In the genomic region with DNA sequence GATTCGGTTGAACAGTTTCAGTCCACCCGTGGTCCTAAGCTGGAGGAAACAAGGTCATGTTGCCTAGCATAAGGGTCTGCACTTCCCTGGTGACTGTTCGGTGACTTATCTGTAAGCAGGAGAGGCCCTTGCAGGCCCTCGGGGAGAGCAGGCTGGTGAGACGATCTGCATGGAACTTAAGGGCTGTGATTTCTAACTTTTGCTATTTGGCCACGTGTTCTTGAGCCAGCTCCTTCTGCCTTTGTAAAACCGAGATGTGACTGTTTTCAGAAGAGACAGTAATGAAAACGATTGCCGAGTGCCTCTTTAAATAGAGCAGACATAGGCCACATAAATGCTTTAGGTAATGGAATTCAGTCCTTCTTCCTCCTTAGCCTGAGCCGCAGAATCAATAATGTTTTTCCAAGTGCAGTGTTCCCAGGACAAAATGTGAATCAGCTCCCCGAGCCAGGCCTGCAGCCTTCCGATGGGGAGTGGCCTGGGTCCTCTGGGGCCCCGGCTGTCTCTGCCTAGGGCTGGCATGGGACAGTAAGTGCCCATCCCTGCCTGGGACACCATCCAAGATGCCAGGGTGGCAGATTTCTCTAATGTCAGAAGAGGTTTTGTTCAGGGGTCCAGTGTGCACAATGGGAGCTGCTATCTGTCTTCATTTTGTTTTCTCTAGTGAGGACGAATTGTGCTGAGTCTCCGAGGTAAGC, we compare ENCODE assay signal across 9 mouse cellular contexts. TPM values are rescaled to one million over a fixed set of nuclear protein-coding genes. Genes with fewer than 3 reads are reported as not detected.
DNase-seq lines count a peak whose midpoint lies in the region; ATAC-seq and TF ChIP-seq lines count a peak whose summit lies in the region.
"Had no signal": no experiment of that assay in that cellular context is flagged by ENCODE, and none has a peak within 500 bp of the region (broad histone marks: within the 10 kb centered on the region; RNA-seq: fewer than 3 reads in every experiment).

No protein-coding gene starts in this region.

- no peak for ATAC-seq in forebrain, embryonic 13.5 days
- no peak for ATAC-seq in forebrain, postnatal 0 days
- no peak for ATAC-seq in neural tube, embryonic 11.5 days (ENCODE audit: insufficient read depth, low FRiP score, low TSS enrichment)
- no peak for ATAC-seq in limb, embryonic 12.5 days (ENCODE audit: insufficient number of reproducible peaks, insufficient read depth, low FRiP score, low TSS enrichment, low read depth)
- ATAC-seq in liver, embryonic 12.5 days, result no peak

- TF ChIP-seq CTCF in forebrain, postnatal 0 days (IDR thresholded peaks at IDR 0.05; ENCODE audit: low read depth), result no peak

- H3K9me3 ChIP-seq in forebrain, embryonic 13.5 days (replicated peaks), result no peaks in the 10 kb centered on the region
- no peaks in the 10 kb centered on the region for H3K9me3 ChIP-seq in forebrain, postnatal 0 days (ENCODE audit: low read length)
- no peaks in the 10 kb centered on the region for H3K9me3 ChIP-seq in neural tube, embryonic 11.5 days (ENCODE audit: control insufficient read depth, low read length)
- H3K9me3 ChIP-seq in limb, embryonic 12.5 days, result no peaks in the 10 kb centered on the region
- no peaks in the 10 kb centered on the region for H3K9me3 ChIP-seq in liver, embryonic 12.5 days (replicated peaks)
- H3K9me3 ChIP-seq: megakaryocyte, embryonic 14.5 days had no signal

- peaks cover 43% of the 10 kb centered on the region for H3K4me1 ChIP-seq in forebrain, embryonic 13.5 days
- H3K4me1 ChIP-seq in forebrain, postnatal 0 days (ENCODE audit: insufficient read depth), result peaks cover 7% of the 10 kb centered on the region; the same call in 1 of the 2 replicates
- H3K4me1 ChIP-seq in neural tube, embryonic 11.5 days (ENCODE audit: control insufficient read depth, insufficient read depth, low read length), result peaks cover 24% of the 10 kb centered on the region
- peaks cover 44% of the 10 kb centered on the region for H3K4me1 ChIP-seq in limb, embryonic 12.5 days (replicated peaks)
- H3K4me1 ChIP-seq in liver, embryonic 12.5 days, result peaks cover 24% of the 10 kb centered on the region

- H3K36me3 ChIP-seq in forebrain, embryonic 13.5 days (ENCODE audit: poor library complexity, severe bottlenecking), result no peaks in the 10 kb centered on the region
- no peaks in the 10 kb centered on the region for H3K36me3 ChIP-seq in forebrain, postnatal 0 days (ENCODE audit: insufficient read depth)
- H3K36me3 ChIP-seq in neural tube, embryonic 11.5 days (ENCODE audit: control insufficient read depth, insufficient read depth, low read length), result no peaks in the 10 kb centered on the region
- H3K36me3 ChIP-seq in limb, embryonic 12.5 days, result no peaks in the 10 kb centered on the region
- no peaks in the 10 kb centered on the region for H3K36me3 ChIP-seq in liver, embryonic 12.5 days

- no peak for DNase-seq in forebrain, postnatal 0 days
- no peak for DNase-seq in neural tube, embryonic 11.5 days (ENCODE audit: low spot score)
- no peak for DNase-seq in neural tube, embryonic 10.5 days (ENCODE audit: extremely low spot score, low spot score)
- DNase-seq in yolk sac, embryonic 10.5 days (ENCODE audit: low spot score), result peak; percentile 23
- no peak for DNase-seq in ovary, adult 18-20 months (ENCODE audit: low spot score)

- no peak overlapping the region for H3K4me3 ChIP-seq in forebrain, embryonic 13.5 days
- no peak overlapping the region for H3K4me3 ChIP-seq in forebrain, postnatal 0 days (ENCODE audit: low read depth, low read length)
- H3K4me3 ChIP-seq in neural tube, embryonic 11.5 days (ENCODE audit: low read depth, low read length), result no peak overlapping the region
- no peak overlapping the region for H3K4me3 ChIP-seq in limb, embryonic 12.5 days (replicated peaks)
- no peak overlapping the region for H3K4me3 ChIP-seq in liver, embryonic 12.5 days
- H3K4me3 ChIP-seq: megakaryocyte, embryonic 14.5 days had no signal

- no peaks in the 10 kb centered on the region for H3K27me3 ChIP-seq in forebrain, embryonic 13.5 days
- H3K27me3 ChIP-seq in forebrain, postnatal 0 days (ENCODE audit: insufficient read depth, low read length), result no peaks in the 10 kb centered on the region
- no peaks in the 10 kb centered on the region for H3K27me3 ChIP-seq in neural tube, embryonic 11.5 days (ENCODE audit: control insufficient read depth, insufficient read depth, low read length)
- no peaks in the 10 kb centered on the region for H3K27me3 ChIP-seq in limb, embryonic 12.5 days
- H3K27me3 ChIP-seq in liver, embryonic 12.5 days (replicated peaks), result 0 out of 2 replicates have a peak, but pooled peaks cover 4% of the 10 kb centered on the region

- 0 out of 2 replicates have a peak overlapping the region, but pooled peaks have one; percentile 28 for H3K27ac ChIP-seq in forebrain, embryonic 13.5 days
- H3K27ac ChIP-seq in forebrain, postnatal 0 days (ENCODE audit: low read depth, low read length), result no peak overlapping the region
- H3K27ac ChIP-seq in neural tube, embryonic 11.5 days (ENCODE audit: low read depth, low read length), result peak overlapping the region; percentile 34; the same call in 1 of the 2 replicates
- peak overlapping the region; percentile 41 for H3K27ac ChIP-seq in limb, embryonic 12.5 days
- H3K27ac ChIP-seq in liver, embryonic 12.5 days, result no peak overlapping the region

- no peak overlapping the region for H3K4me2 ChIP-seq in forebrain, embryonic 13.5 days
- H3K4me2 ChIP-seq in forebrain, postnatal 0 days (ENCODE audit: low read depth), result no peak overlapping the region
- H3K4me2 ChIP-seq in neural tube, embryonic 11.5 days (ENCODE audit: low read depth), result no peak overlapping the region
- H3K4me2 ChIP-seq in limb, embryonic 12.5 days, result no peak overlapping the region
- no peak overlapping the region for H3K4me2 ChIP-seq in liver, embryonic 12.5 days

- WGBS in forebrain, embryonic 13.5 days, result 48% methylated on average over 15 of the region's 15 CpGs
- 37% methylated on average over 15 of the region's 15 CpGs for WGBS in forebrain, postnatal 0 days
- 42% methylated on average over 15 of the region's 15 CpGs for WGBS in neural tube, embryonic 11.5 days
- WGBS in limb, embryonic 12.5 days, result 47% methylated on average over 15 of the region's 15 CpGs
- WGBS in liver, embryonic 12.5 days (ENCODE audit: insufficient replicate concordance), result 51% methylated on average over 15 of the region's 15 CpGs

- H3K9ac ChIP-seq in forebrain, embryonic 13.5 days, result no peak overlapping the region
- H3K9ac ChIP-seq in forebrain, postnatal 0 days, result no peak overlapping the region
- H3K9ac ChIP-seq in neural tube, embryonic 11.5 days (ENCODE audit: low read length), result no peak overlapping the region; the same call in 1 of the 2 replicates
- no peak overlapping the region for H3K9ac ChIP-seq in limb, embryonic 12.5 days (replicated peaks)
- no peak overlapping the region for H3K9ac ChIP-seq in liver, embryonic 12.5 days

RNA-seq across cellular contexts. Expression of gene Srp9, which starts 34.8 kb away (rescaled TPM):
- 139 and 150 TPM in 2 replicates for polyA plus RNA-seq in forebrain, embryonic 13.5 days (2015; fragmentation: Nextera tagmentation; extraction: Ambion mirVana)
- 82.9 and 90.1 TPM in 2 replicates for total RNA-seq in forebrain, postnatal 0 days (2014; rRNA removed)
- polyA plus RNA-seq in forebrain, postnatal 0 days (2015; fragmentation: Nextera tagmentation; extraction: Ambion mirVana), result 150 and 179 TPM in 2 replicates
- 151 and 157 TPM in 2 replicates for polyA plus RNA-seq in neural tube, embryonic 11.5 days (2014; fragmentation: Nextera tagmentation; extraction: Ambion mirVana)
- polyA plus RNA-seq in limb, embryonic 12.5 days (2016; fragmentation: Nextera tagmentation; extraction: Ambion mirVana), result 176 and 183 TPM in 2 replicates
- 111 and 112 TPM in 2 replicates for polyA plus RNA-seq in liver, embryonic 12.5 days (2016; fragmentation: Nextera tagmentation; extraction: Ambion mirVana)

Comparison
In these comparisons a context has a peak if more than half of its experiments do, and no peak if none do; other contexts are left out.
1. H3K27ac ChIP-seq: peak in forebrain, embryonic 13.5 days (single experiment), neural tube, embryonic 11.5 days (single experiment) and limb, embryonic 12.5 days (single experiment); none in forebrain, postnatal 0 days (single experiment) and liver, embryonic 12.5 days (single experiment).